Mouse (Mus musculus) thymus, adult 2 months (tissue): ENCODE results near the gene 9830107B12Rik. TPM values are rescaled to one million over a fixed set of nuclear protein-coding genes. Genes with fewer than 3 reads are reported as not detected.
A peak's percentile ranks its signal among the peaks of the same experiment; 100 is the strongest.

Experiments
- DNase-seq: peaks from one replicate; pipeline ENCODE4 v3.0.0; 2021
- H3K27ac ChIP-seq: fragments of 200-500 bp; 2 replicates; pipeline ENCODE4 v1.5.1; 2012; ENCODE audit warnings: low read length, control low read depth; ENCODE audit not compliant: control insufficient read depth, insufficient read depth
- H3K27me3 ChIP-seq: fragments of 200-500 bp; 2 replicates; pipeline ENCODE4 v1.6.1; 2012; ENCODE audit warnings: mild to moderate bottlenecking, low read length, moderate library complexity, mixed read lengths; ENCODE audit not compliant: control insufficient read depth, insufficient read depth
- H3K36me3 ChIP-seq: fragments of 200-500 bp; 2 replicates; pipeline ENCODE4 v1.6.1; 2012; ENCODE audit warnings: mild to moderate bottlenecking, low read length, moderate library complexity; ENCODE audit not compliant: control insufficient read depth, insufficient read depth
- H3K4me1 ChIP-seq: fragments of 200-500 bp; replicated peaks from 2 replicates; pipeline ENCODE4 v1.6.1; 2012; ENCODE audit warnings: low read length; ENCODE audit not compliant: control insufficient read depth, insufficient read depth
- H3K4me3 ChIP-seq: fragments of 200-500 bp; 2 replicates; pipeline ENCODE4 v1.5.1; 2012; ENCODE audit warnings: mild to moderate bottlenecking, low read length, control low read depth, moderate library complexity; ENCODE audit not compliant: control insufficient read depth, insufficient read depth
- CTCF ChIP-seq: fragments of 200-500 bp; IDR thresholded peaks from 2 replicates; pipeline ENCODE4 v1.5.1; 2012; ENCODE audit warnings: mild to moderate bottlenecking, control low read depth, low read length, moderate library complexity, borderline replicate concordance; ENCODE audit not compliant: control insufficient read depth, poor library complexity, insufficient read depth; ENCODE audit errors: extremely low read depth
- POLR2A ChIP-seq: fragments of 200-500 bp; IDR thresholded peaks from 2 replicates; pipeline ENCODE4 v1.6.1; 2012; ENCODE audit warnings: mild to moderate bottlenecking, low read length, control low read depth, moderate library complexity; ENCODE audit not compliant: control insufficient read depth, poor library complexity, insufficient read depth; ENCODE audit errors: extremely low read depth
- WGBS: fragments of 180-500 bp; shearing (Covaris S2); methylation state at CpG from one replicate; pipeline ENCODE4 v1.1.7; 2018; 5-methylcytosine and 5-hydroxymethylcytosine counted together
- polyA plus RNA-seq: library from polyadenylated mRNA; depleted of rRNA; stranded (reverse); fragments of >200 nt; gene quantifications from 2 replicates; pipeline ENCODE4 v1.2.3, GENCODE M21; 2012

The 9830107B12Rik gene
- polyA plus RNA-seq, 1 experiment = 0.28 TPM

DNA sequence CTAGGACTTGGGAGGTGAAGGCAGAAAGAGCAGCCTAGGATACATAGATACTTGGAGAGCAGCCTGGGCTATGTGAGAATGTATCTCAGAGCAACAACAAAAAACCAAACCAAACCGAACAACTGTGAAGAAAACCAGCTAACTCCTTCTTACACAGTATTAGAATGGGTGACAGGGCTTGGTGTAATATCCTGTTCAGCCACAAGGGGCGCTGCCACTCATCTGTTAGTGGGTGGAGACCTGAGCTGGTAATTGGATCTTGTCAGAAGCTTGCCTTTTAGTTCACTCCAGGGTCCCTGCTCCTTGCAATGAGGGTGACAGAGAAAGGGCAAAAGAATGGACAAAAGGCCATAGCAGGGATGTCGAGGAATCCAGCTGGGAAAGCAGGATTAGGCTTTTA is 26.4 kb downstream of the 9830107B12Rik start:
- Histone ChIP-seq H3K36me3 (no peaks in the 10 kb centered on the region), H3K27me3 (no peaks in the 10 kb centered on the region), H3K27ac (no peak overlapping the region), H3K4me1 (no peaks in the 10 kb centered on the region; the same call in 1 of the 2 replicates), H3K4me3 (no peak overlapping the region)
- peak; percentile 78 for DNase-seq
- TF ChIP-seq POLR2A (no peak), CTCF (no peak)
- WGBS = 26% methylated on average over 3 of the region's 3 CpGs

DNA sequence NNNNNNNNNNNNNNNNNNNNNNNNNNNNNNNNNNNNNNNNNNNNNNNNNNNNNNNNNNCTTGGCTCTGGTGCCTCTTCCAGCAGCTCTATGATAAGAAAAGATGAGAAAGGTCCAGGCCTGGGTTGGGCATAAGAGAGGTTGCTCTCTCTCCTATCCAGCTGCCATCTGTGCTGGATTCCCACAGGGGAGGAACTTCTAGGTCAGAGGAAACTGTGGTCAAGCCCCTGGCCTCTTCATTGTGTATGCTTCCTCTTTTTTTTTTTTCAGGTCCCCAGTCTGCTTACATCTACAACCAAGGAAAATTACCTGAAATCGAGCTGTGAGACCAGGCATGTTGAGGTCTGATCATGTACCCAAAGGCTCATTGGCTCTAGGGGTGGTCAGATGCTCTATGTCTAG is 27.5 kb downstream of the 9830107B12Rik start:
- Histone ChIP-seq H3K4me3 (no peak overlapping the region), H3K27me3 (no peaks in the 10 kb centered on the region), H3K4me1 (no peaks in the 10 kb centered on the region; the same call in 1 of the 2 replicates), H3K36me3 (no peaks in the 10 kb centered on the region), H3K27ac (no peak overlapping the region)
- 15% methylated on average over 1 of the region's 1 CpGs for WGBS
- TF ChIP-seq CTCF = no peak
- TF ChIP-seq POLR2A = no peak
- DNase-seq = no peak

DNA sequence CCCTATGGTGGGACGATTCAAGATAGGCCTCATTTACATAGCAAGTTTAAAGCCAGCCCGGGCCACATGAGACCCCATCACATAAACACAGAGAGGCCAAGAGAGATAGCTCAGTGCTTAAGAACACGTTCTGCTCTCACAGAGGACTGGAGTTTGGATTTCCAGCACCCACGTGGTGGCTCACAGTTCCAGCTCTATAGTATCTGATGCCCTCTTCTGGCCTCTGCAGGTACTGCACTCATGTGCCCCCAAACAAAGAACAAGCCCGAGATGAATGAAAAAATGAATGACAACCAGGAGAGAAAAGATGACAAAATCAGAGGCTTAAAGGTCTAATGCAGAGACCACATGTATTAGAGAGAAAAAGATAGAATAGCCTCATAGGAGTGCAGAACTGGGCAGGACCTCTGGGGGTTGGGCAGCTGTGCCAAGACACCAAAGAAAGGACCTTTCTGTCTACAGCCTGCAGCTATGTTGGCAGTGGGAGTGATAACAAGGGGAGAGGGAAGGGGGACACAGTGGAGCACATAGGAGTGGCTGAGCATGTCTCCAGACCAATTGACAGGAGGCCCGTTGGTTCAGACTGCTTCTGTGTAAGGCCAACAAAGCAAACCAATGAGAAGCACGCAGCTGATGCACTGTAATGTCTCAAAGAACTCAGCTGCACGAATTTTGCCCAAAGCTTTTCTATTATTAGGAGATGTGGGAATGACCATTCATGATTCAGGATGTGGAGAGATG is 35.4 kb downstream of the 9830107B12Rik start:
- Histone ChIP-seq H3K4me1 (no peaks in the 10 kb centered on the region), H3K36me3 (no peaks in the 10 kb centered on the region), H3K27ac (no peak overlapping the region), H3K27me3 (no peaks in the 10 kb centered on the region), H3K4me3 (no peak overlapping the region)
- WGBS = 60% methylated on average over 8 of the region's 8 CpGs
- peak; percentile 59 for DNase-seq
- TF ChIP-seq CTCF (0 out of 2 replicates have a peak, but pooled peaks have one; percentile 26), POLR2A (no peak)

DNA sequence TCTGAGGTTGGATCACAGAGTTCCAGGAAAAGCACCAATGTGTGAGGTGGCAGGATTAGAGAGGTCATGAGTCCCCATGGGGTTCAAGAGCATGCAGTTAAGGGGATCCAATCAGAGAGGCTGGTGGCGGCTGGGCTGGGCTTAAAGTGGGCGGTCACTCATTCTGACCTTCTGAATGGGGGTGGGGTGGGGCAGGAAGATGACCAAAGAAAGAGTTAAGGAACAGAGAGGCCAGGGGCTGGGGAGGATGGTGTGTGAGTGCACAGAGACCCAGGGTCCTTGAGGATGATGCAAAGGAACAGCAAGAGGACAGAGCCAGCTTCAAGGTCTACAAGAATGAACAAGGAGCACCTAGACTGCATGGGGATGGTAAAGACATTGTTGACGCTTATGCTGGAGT is 37.5 kb downstream of the 9830107B12Rik start:
- no peak overlapping the region for H3K27ac ChIP-seq

DNA sequence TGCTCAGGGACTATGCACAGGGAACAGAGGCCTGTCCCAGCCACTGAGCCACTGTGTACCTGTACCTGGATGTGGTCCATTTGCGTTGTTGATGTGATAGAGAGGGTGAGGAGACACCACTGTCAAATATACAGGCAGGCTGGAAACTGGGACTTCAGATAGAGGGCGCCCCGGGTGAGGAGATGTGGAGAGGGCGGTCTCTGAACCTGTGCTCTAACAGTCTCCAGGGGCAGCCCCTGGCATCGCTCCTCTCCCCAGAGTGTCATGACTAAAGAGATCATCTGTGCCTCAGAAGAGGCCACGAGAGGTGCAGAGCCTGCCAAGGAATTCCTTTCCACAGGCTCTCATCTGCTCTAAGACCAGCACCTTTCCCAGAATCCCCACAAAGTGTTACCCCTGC is 38.2 kb downstream of the 9830107B12Rik start:
- Histone ChIP-seq H3K36me3 (no peaks in the 10 kb centered on the region), H3K4me3 (no peak overlapping the region), H3K27ac (no peak overlapping the region), H3K4me1 (no peaks in the 10 kb centered on the region), H3K27me3 (no peaks in the 10 kb centered on the region)
- WGBS = 75% methylated on average over 6 of the region's 6 CpGs
- peak; percentile 6 for DNase-seq
- TF ChIP-seq POLR2A (no peak), CTCF (no peak)

More for the DNA sequence above, 37.5 kb downstream of the 9830107B12Rik start:
- H3K27me3 ChIP-seq = no peaks in the 10 kb centered on the region
- no peak overlapping the region for H3K4me3 ChIP-seq
- DNase-seq = no peak
- H3K36me3 ChIP-seq = no peaks in the 10 kb centered on the region
- WGBS = 98% methylated on average over 3 of the region's 3 CpGs
- no peaks in the 10 kb centered on the region for H3K4me1 ChIP-seq
- TF ChIP-seq POLR2A = no peak

DNA sequence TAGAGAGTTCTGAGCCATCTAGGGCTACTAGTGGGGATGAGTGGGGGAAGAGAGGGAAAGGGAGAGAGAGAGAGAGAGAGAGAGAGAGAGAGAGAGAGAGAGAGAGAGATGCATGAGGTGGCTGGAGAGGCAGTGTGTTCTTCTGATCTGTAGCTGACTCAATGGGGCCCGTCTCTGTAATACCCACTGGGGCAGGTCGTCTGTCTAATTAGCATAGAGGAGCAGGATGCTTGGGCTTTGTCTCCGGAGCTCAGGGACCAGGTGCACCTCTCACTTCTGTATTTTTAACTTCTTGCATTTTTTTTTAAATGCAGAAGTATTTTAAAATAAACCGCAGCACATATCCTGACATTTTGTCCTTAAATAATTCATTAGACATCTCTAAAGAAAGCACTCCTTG is 38.7 kb downstream of the 9830107B12Rik start:
- WGBS = 11% methylated on average over 4 of the region's 4 CpGs
- H3K27ac ChIP-seq = no peak overlapping the region

More for the DNA sequence above, 38.7 kb downstream of the 9830107B12Rik start:
- DNase-seq = no peak
- Histone ChIP-seq H3K27me3 (no peaks in the 10 kb centered on the region), H3K4me3 (no peak overlapping the region), H3K36me3 (no peaks in the 10 kb centered on the region), H3K4me1 (no peaks in the 10 kb centered on the region)
- TF ChIP-seq CTCF = no peak
- no peak for TF ChIP-seq POLR2A
